Mouse (Mus musculus): ENCODE measurements around the gene Camk2d. TPM values are rescaled to one million over a fixed set of nuclear protein-coding genes. Genes with fewer than 3 reads are reported as not detected.

Camk2d gene
- polyA plus RNA-seq, 1 experiment, result 316 TPM

- no peak overlapping the region for H3K27ac ChIP-seq (ENCODE audit: insufficient read depth, low read depth, low read length)
- H3K4me3 ChIP-seq (ENCODE audit: insufficient read depth, low read depth, low read length), result no peak overlapping the region
- WGBS, result 31% methylated on average over 5 of the region's 5 CpGs
- peaks cover 2% of the 10 kb centered on the region; the same call in 1 of the 2 replicates for H3K4me1 ChIP-seq (ENCODE audit: control insufficient read depth, insufficient read depth, low read length)
- TF ChIP-seq POLR2A (IDR thresholded peaks at IDR 0.05; ENCODE audit: insufficient read depth, low read depth, low read length), result no peak
- no peak for TF ChIP-seq CTCF (IDR thresholded peaks at IDR 0.05; ENCODE audit: insufficient read depth, low read depth, low read length)
Observed at GRCm38 (mm10) chr3:126780014-126780615, 184.0 kb downstream of the Camk2d start.

GRCm38 (mm10) chr3:126793035-126793964 is 197.2 kb downstream of the Camk2d start:
- Histone ChIP-seq H3K4me3 (ENCODE audit: insufficient read depth, low read depth, low read length) (no peak overlapping the region), H3K4me1 (ENCODE audit: control insufficient read depth, insufficient read depth, low read length) (no peaks in the 10 kb centered on the region), H3K27ac (ENCODE audit: insufficient read depth, low read depth, low read length) (no peak overlapping the region)
- TF ChIP-seq POLR2A (IDR thresholded peaks at IDR 0.05; ENCODE audit: insufficient read depth, low read depth, low read length), result no peak
- TF ChIP-seq CTCF (IDR thresholded peaks at IDR 0.05; ENCODE audit: insufficient read depth, low read depth, low read length), result no peak
- 68% methylated on average over 2 of the region's 2 CpGs for WGBS

- 95% methylated on average over 3 of the region's 3 CpGs for WGBS
- Histone ChIP-seq H3K4me1 (ENCODE audit: control insufficient read depth, insufficient read depth, low read length) (no peaks in the 10 kb centered on the region), H3K27ac (ENCODE audit: insufficient read depth, low read depth, low read length) (no peak overlapping the region), H3K4me3 (ENCODE audit: insufficient read depth, low read depth, low read length) (no peak overlapping the region)
- TF ChIP-seq POLR2A (IDR thresholded peaks at IDR 0.05; ENCODE audit: insufficient read depth, low read depth, low read length), result no peak
- TF ChIP-seq CTCF (IDR thresholded peaks at IDR 0.05; ENCODE audit: insufficient read depth, low read depth, low read length), result no peak
Observed at GRCm38 (mm10) chr3:126795904-126796303, 199.8 kb downstream of the Camk2d start.

GRCm38 (mm10) chr3:126797025-126797424 is 200.9 kb downstream of the Camk2d start:
- TF ChIP-seq POLR2A (IDR thresholded peaks at IDR 0.05; ENCODE audit: insufficient read depth, low read depth, low read length) (no peak), CTCF (IDR thresholded peaks at IDR 0.05; ENCODE audit: insufficient read depth, low read depth, low read length) (no peak)
- Histone ChIP-seq H3K27ac (ENCODE audit: insufficient read depth, low read depth, low read length) (no peak overlapping the region), H3K4me3 (ENCODE audit: insufficient read depth, low read depth, low read length) (no peak overlapping the region), H3K4me1 (ENCODE audit: control insufficient read depth, insufficient read depth, low read length) (no peaks in the 10 kb centered on the region)
- WGBS, result over 99% methylated on average over 3 of the region's 3 CpGs

GRCm38 (mm10) chr3:126797810-126798209 is 201.7 kb downstream of the Camk2d start:
- TF ChIP-seq CTCF (IDR thresholded peaks at IDR 0.05; ENCODE audit: insufficient read depth, low read depth, low read length) (no peak), POLR2A (IDR thresholded peaks at IDR 0.05; ENCODE audit: insufficient read depth, low read depth, low read length) (no peak)
- Histone ChIP-seq H3K4me1 (ENCODE audit: control insufficient read depth, insufficient read depth, low read length) (no peaks in the 10 kb centered on the region), H3K27ac (ENCODE audit: insufficient read depth, low read depth, low read length) (no peak overlapping the region), H3K4me3 (ENCODE audit: insufficient read depth, low read depth, low read length) (no peak overlapping the region)
- WGBS, result 80% methylated on average over 3 of the region's 3 CpGs

GRCm38 (mm10) chr3:126802988-126803387 is 206.9 kb downstream of the Camk2d start:
- Histone ChIP-seq H3K27ac (ENCODE audit: insufficient read depth, low read depth, low read length) (no peak overlapping the region), H3K4me1 (ENCODE audit: control insufficient read depth, insufficient read depth, low read length) (no peaks in the 10 kb centered on the region), H3K4me3 (ENCODE audit: insufficient read depth, low read depth, low read length) (no peak overlapping the region)
- 97% methylated on average over 6 of the region's 6 CpGs for WGBS
- no peak for TF ChIP-seq POLR2A (IDR thresholded peaks at IDR 0.05; ENCODE audit: insufficient read depth, low read depth, low read length)
- no peak for TF ChIP-seq CTCF (IDR thresholded peaks at IDR 0.05; ENCODE audit: insufficient read depth, low read depth, low read length)

GRCm38 (mm10) chr3:126804968-126805367 is 208.9 kb downstream of the Camk2d start:
- WGBS, result 95% methylated on average over 5 of the region's 5 CpGs
- no peaks in the 10 kb centered on the region for H3K4me1 ChIP-seq (ENCODE audit: control insufficient read depth, insufficient read depth, low read length)
- H3K4me3 ChIP-seq (ENCODE audit: insufficient read depth, low read depth, low read length), result no peak overlapping the region
- H3K27ac ChIP-seq (ENCODE audit: insufficient read depth, low read depth, low read length), result no peak overlapping the region
- TF ChIP-seq POLR2A (IDR thresholded peaks at IDR 0.05; ENCODE audit: insufficient read depth, low read depth, low read length) (no peak), CTCF (IDR thresholded peaks at IDR 0.05; ENCODE audit: insufficient read depth, low read depth, low read length) (no peak)

GRCm38 (mm10) chr3:126806145-126806544 is 210.0 kb downstream of the Camk2d start:
- Histone ChIP-seq H3K4me1 (ENCODE audit: control insufficient read depth, insufficient read depth, low read length) (no peaks in the 10 kb centered on the region), H3K4me3 (ENCODE audit: insufficient read depth, low read depth, low read length) (no peak overlapping the region), H3K27ac (ENCODE audit: insufficient read depth, low read depth, low read length) (no peak overlapping the region)
- TF ChIP-seq CTCF (IDR thresholded peaks at IDR 0.05; ENCODE audit: insufficient read depth, low read depth, low read length), result no peak
- WGBS, result 77% methylated on average over 4 of the region's 4 CpGs

GRCm38 (mm10) chr3:126809915-126810314 is 213.8 kb downstream of the Camk2d start:
- 56% methylated on average over 3 of the region's 3 CpGs for WGBS
- Histone ChIP-seq H3K4me1 (ENCODE audit: control insufficient read depth, insufficient read depth, low read length) (no peaks in the 10 kb centered on the region), H3K27ac (ENCODE audit: insufficient read depth, low read depth, low read length) (no peak overlapping the region), H3K4me3 (ENCODE audit: insufficient read depth, low read depth, low read length) (no peak overlapping the region)
- no peak for TF ChIP-seq CTCF (IDR thresholded peaks at IDR 0.05; ENCODE audit: insufficient read depth, low read depth, low read length)
- no peak for TF ChIP-seq POLR2A (IDR thresholded peaks at IDR 0.05; ENCODE audit: insufficient read depth, low read depth, low read length)

Data from olfactory bulb, adult 2 months (tissue).